Mouse (Mus musculus) ES-E14 (cell line): ENCODE measurements around the gene Olfr1111. TPM values are rescaled to one million over a fixed set of nuclear protein-coding genes. Genes with fewer than 3 reads are reported as not detected.
"Not testable (repeated sequence)": the region's sequence is repeated elsewhere in the genome, so short reads cannot be mapped to it uniquely, and the experiment has no call there.

Experiments
- DNase-seq: peaks from one replicate; pipeline ENCODE4 v3.0.0-alpha.2; 2013; ENCODE audit warnings: low read depth, low spot score
- H3K27ac ChIP-seq: 2 replicates; pipeline ENCODE4 v1.5.1; 2012; ENCODE audit warnings: low read depth, mild to moderate bottlenecking, low read length, moderate library complexity, mixed read lengths; ENCODE audit not compliant: poor library complexity, insufficient read depth, severe bottlenecking
- H3K36me3 ChIP-seq: 2 replicates; pipeline ENCODE4 v1.6.1; 2012; ENCODE audit warnings: mild to moderate bottlenecking, low read length, moderate library complexity, mixed read lengths; ENCODE audit not compliant: control insufficient read depth, poor library complexity, insufficient read depth, severe bottlenecking
- H3K4me1 ChIP-seq, 2 experiments: fragments of 150-350 bp in 1 of 2; sonication (generic) in 1 of 2; 2 replicates each; pipeline ENCODE4 v1.6.1; 2012; ENCODE audit warnings: low read length in 2 of 2, mild to moderate bottlenecking in 1 of 2, mixed read lengths in 1 of 2; ENCODE audit not compliant: control insufficient read depth in 2 of 2, insufficient read depth in 2 of 2, poor library complexity in 1 of 2
- H3K4me3 ChIP-seq, 2 experiments: fragments of 150-350 bp in 1 of 2; sonication (generic) in 1 of 2; 2 replicates each; pipeline ENCODE4 v1.5.1; 2012; ENCODE audit warnings: low read length in 2 of 2, low read depth in 1 of 2, mild to moderate bottlenecking in 1 of 2, mixed read lengths in 1 of 2; ENCODE audit not compliant: insufficient read depth in 1 of 2, poor library complexity in 1 of 2, severe bottlenecking in 1 of 2
- H3K9ac ChIP-seq: 2 replicates; pipeline ENCODE4 v1.6.1; 2012; ENCODE audit warnings: low read depth, mild to moderate bottlenecking, low read length, mixed read lengths; ENCODE audit not compliant: poor library complexity, insufficient read depth, severe bottlenecking
- H3K9me3 ChIP-seq: fragments of 150-350 bp; sonication (generic); 2 replicates; pipeline ENCODE4 v1.6.1; 2012; ENCODE audit warnings: low read depth, mild to moderate bottlenecking, low read length; ENCODE audit not compliant: control insufficient read depth, insufficient read depth
- CHD2 ChIP-seq: IDR thresholded peaks from 2 replicates; pipeline ENCODE4 v1.6.1; 2014; ENCODE audit warnings: mild to moderate bottlenecking, low read depth, low read length, inconsistent platforms
- HCFC1 ChIP-seq: IDR thresholded peaks from 2 replicates; pipeline ENCODE4 v1.6.1; 2012; ENCODE audit warnings: low read length, inconsistent platforms, borderline replicate concordance; ENCODE audit not compliant: insufficient read depth
- MAFK ChIP-seq: IDR thresholded peaks from 2 replicates; pipeline ENCODE4 v1.6.1; 2014; ENCODE audit warnings: mild to moderate bottlenecking, low read depth, low read length, inconsistent platforms; ENCODE audit not compliant: insufficient read depth
- ZC3H11A ChIP-seq: IDR thresholded peaks from 2 replicates; pipeline ENCODE4 v1.6.1; 2012; ENCODE audit warnings: low read depth, mild to moderate bottlenecking, inconsistent platforms, low read length, borderline replicate concordance
- ZNF384 ChIP-seq: IDR thresholded peaks from 2 replicates; pipeline ENCODE4 v1.6.1; 2012; ENCODE audit warnings: low read depth, low read length, inconsistent platforms
- in situ Hi-C, 2 experiments: fragments of 600-800 bp; cut with MboI; formaldehyde crosslinking; loops; one replicate each; pipeline ENCODE4 v1.15.1; 2025; ENCODE audit warnings: low sequenced_read_pairs in 2 of 2, inconsistent platforms in 1 of 2; ENCODE audit not compliant: unreplicated experiment in 2 of 2
- total RNA-seq: library from RNA; depleted of rRNA; stranded (reverse); fragments of 300-350 nt; gene quantifications from 2 replicates; pipeline ENCODE4 v1.2.3, GENCODE M21; 2012; rRNA removed

The Olfr1111 gene
- not detected in 2 replicates for total RNA-seq

DNA sequence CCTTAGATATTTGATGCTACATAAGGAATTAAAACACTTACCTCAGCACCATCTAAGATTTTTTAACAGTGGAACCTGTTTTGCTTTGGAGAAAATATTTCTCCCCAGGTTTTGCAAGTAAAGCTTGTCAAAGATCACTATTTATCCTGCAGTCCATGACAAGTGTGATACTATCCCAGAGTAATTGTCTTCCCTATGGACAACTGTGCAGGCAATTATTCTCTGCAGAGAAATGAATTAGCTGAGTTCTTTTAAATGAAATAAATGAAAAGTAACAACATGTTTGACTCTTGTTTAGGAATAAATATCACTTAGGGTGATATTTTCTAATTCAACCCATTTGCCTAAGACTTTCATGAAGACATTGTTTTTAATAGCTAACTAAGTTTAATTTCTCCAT is at the start of gene Olfr1111:
Gene Olfr1111 (minus strand): TSS at position 101 of the 400 bp plus-strand sequence.
- H3K4me1 ChIP-seq = no peaks in the 10 kb centered on the region
- no peak within 1 kb of the TSS for H3K27ac ChIP-seq
- no peaks in the 10 kb centered on the region for H3K9me3 ChIP-seq
- H3K9ac ChIP-seq = no peak within 1 kb of the TSS
- no peak for DNase-seq
- TF ChIP-seq ZC3H11A (no peak), HCFC1 (no peak), CHD2 (no peak), ZNF384 (no peak), MAFK (no peak)
- no peaks in the 10 kb centered on the region for H3K36me3 ChIP-seq
- in situ Hi-C loops = no loop called here
- H3K4me3 ChIP-seq = no peak within 1 kb of the TSS

DNA sequence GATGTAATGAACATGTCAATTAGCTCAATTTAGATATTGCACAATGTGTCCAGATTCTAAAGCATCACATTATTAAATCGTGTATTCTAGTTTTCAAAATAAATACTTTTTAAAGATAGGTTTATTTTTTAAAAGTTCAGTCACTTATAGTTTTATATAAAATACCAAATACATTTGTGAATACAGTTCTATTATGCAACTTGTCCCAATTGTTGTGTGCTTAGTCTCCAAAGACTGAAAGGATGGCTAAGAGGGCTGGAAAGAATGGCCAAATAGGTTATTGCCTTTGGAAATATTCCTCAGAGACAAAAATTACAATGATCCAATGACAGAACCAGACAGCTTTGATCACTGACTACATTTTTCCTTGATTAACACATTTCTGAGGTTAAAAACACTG is 35.1 kb upstream of the Olfr1111 start, which contains the start of gene Olfr1112:
Gene Olfr1112 (plus strand): TSS at position 301 of the 400 bp plus-strand sequence.
- Histone ChIP-seq H3K4me3 (no peak within 1 kb of the TSS), H3K27ac (no peak within 1 kb of the TSS), H3K9me3 (no peaks in the 10 kb centered on the region), H3K36me3 (no peaks in the 10 kb centered on the region), H3K4me1 (no peaks in the 10 kb centered on the region), H3K9ac (no peak within 1 kb of the TSS)
- no peak for DNase-seq
- TF ChIP-seq CHD2 (no peak), ZNF384 (no peak), MAFK (no peak), ZC3H11A (no peak), HCFC1 (no peak)
- in situ Hi-C loops = no loop called here

DNA sequence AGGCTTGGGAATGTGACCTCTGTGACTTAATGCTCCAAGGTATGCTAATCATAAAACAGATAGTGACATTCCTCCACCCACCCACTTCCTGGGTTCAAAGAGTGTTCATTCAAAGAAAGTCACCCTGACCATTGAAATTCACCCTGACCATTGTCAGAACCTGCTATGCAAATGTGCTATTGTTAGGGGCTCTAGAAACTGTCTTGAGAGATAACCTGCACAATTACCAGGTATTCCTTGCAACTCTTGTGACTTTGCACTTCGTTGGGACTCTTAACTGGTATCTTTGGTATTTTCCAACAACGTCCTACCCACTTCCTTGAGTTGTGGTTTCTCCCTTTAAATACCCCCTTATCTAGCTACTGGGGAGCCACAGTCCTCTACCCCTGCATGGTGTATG is 15.3 kb upstream of the Olfr1111 start:
- H3K4me1 ChIP-seq, H3K9ac ChIP-seq, H3K9me3 ChIP-seq, DNase-seq, H3K4me3 ChIP-seq, H3K36me3 ChIP-seq, H3K27ac ChIP-seq, in situ Hi-C loops: not testable (repeated sequence)

DNA sequence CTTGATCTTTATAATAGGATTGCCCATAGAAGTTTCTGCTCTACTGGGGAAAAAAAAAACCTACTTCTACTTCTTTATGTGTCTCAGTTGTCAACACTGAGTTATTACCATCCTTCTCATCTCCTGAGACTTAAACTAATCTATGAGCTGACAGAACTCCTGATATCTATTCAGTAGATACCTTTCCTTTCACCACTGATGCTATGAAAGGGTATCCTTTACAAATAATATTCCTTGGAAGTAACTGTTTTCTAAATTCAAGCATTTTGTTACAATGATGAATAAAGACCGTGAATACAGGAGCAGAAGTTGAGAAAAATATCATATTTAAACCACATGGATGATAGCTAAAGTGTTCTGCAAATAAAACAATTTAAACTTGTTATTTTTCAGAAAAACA is 12.2 kb downstream of the Olfr1111 start, which contains the start of gene Olfr1110:
Gene Olfr1110 (minus strand): TSS at position 101 of the 400 bp plus-strand sequence.
- Histone ChIP-seq H3K4me1 (no peaks in the 10 kb centered on the region), H3K27ac (no peak within 1 kb of the TSS), H3K9me3 (no peaks in the 10 kb centered on the region), H3K4me3 (no peak within 1 kb of the TSS), H3K36me3 (no peaks in the 10 kb centered on the region), H3K9ac (no peak within 1 kb of the TSS)
- TF ChIP-seq ZNF384 = no peak
- no peak for TF ChIP-seq MAFK
- TF ChIP-seq ZC3H11A = no peak
- no peak for TF ChIP-seq HCFC1
- no peak for TF ChIP-seq CHD2
- in situ Hi-C loops = no loop called here
- no peak for DNase-seq

DNA sequence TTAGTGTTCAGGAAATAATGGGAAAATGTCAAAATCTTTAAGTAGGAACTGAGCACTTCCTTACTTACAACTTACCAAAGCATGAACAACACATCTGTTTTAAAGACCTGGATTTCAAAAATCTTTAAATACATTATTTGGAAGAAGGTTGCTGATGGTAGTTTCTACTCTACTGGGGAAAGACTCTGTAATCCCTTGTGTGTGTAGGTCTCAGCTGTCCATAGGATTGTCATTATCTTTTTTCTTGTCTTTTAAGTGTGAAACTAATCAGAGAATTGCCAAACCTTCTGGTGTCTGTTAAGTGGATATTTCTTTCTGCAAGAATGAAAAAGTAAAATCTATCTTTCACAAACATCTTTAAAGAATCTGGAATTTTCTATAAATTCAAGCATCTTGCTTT is 38.0 kb downstream of the Olfr1111 start, which contains the start of gene Olfr259:
Gene Olfr259 (minus strand): TSS at position 101 of the 400 bp plus-strand sequence.
- Histone ChIP-seq H3K36me3 (no peaks in the 10 kb centered on the region), H3K9me3 (no peaks in the 10 kb centered on the region), H3K4me3 (no peak within 1 kb of the TSS), H3K27ac (no peak within 1 kb of the TSS), H3K4me1 (no peaks in the 10 kb centered on the region), H3K9ac (no peak within 1 kb of the TSS)
- TF ChIP-seq CHD2 = no peak
- no peak for TF ChIP-seq HCFC1
- TF ChIP-seq ZC3H11A = no peak
- TF ChIP-seq MAFK = no peak
- no peak for TF ChIP-seq ZNF384
- DNase-seq = no peak
- in situ Hi-C loops = no loop called here

Other genes starting within 250 kb of the Olfr1111 start
- not detected in 2 replicates for gene Olfr1098, start 228.1 kb downstream of the Olfr1111 start, total RNA-seq
- gene Olfr1099, start 191.9 kb downstream of the Olfr1111 start, total RNA-seq = not detected in 2 replicates
- not detected in 2 replicates for gene Olfr1100, start 172.7 kb downstream of the Olfr1111 start, total RNA-seq
- not detected in 2 replicates for gene Olfr1101, start 161.4 kb downstream of the Olfr1111 start, total RNA-seq
- gene Olfr1102, start 154.2 kb downstream of the Olfr1111 start, total RNA-seq = not detected in 2 replicates
- gene Olfr1104, start 125.5 kb downstream of the Olfr1111 start, total RNA-seq = not detected in 2 replicates
- gene Olfr1105, start 116.1 kb downstream of the Olfr1111 start, total RNA-seq = not detected in 2 replicates
- gene Olfr1106, start 100.4 kb downstream of the Olfr1111 start, total RNA-seq = not detected in 2 replicates
- gene Olfr1107, start 76.8 kb downstream of the Olfr1111 start, total RNA-seq = not detected in 2 replicates
- gene Olfr1109, start 56.6 kb downstream of the Olfr1111 start, total RNA-seq = not detected in 2 replicates
- gene Olfr259, start 38.1 kb downstream of the Olfr1111 start, total RNA-seq = not detected in 2 replicates
- gene Olfr1110, start 12.3 kb downstream of the Olfr1111 start, total RNA-seq = not detected in 2 replicates
- not detected in 2 replicates for gene Olfr1112, start 35.2 kb upstream of the Olfr1111 start, total RNA-seq
- gene Olfr1113, start 56.3 kb upstream of the Olfr1111 start, total RNA-seq = not detected in 2 replicates
- gene Olfr1115, start 95.4 kb upstream of the Olfr1111 start, total RNA-seq = not detected in 2 replicates
- gene Olfr1116, start 114.9 kb upstream of the Olfr1111 start, total RNA-seq = not detected in 2 replicates
- gene Olfr1118, start 155.0 kb upstream of the Olfr1111 start, total RNA-seq = not detected in 2 replicates
- gene Olfr1120, start 202.2 kb upstream of the Olfr1111 start, total RNA-seq = not detected in 2 replicates
- gene Olfr1121, start 217.3 kb upstream of the Olfr1111 start, total RNA-seq = not detected in 2 replicates
- not detected in 2 replicates for gene Olfr1122, start 233.2 kb upstream of the Olfr1111 start, total RNA-seq